Mouse (Mus musculus) small intestine, adult 2 months (tissue): ENCODE results near the gene Tnk2.

ENCODE experiments used
- CTCF ChIP-seq: fragments of 200-500 bp; IDR thresholded peaks from 2 replicates; pipeline ENCODE4 v1.5.1; 2012; ENCODE audit warnings: low read depth, mild to moderate bottlenecking, control low read depth, inconsistent platforms, low read length, moderate library complexity, mixed read lengths; ENCODE audit not compliant: insufficient replicate concordance, insufficient read length; ENCODE audit errors: extremely low read depth
- POLR2A ChIP-seq: fragments of 200-500 bp; IDR thresholded peaks from 2 replicates; pipeline ENCODE4 v1.6.1; 2012; ENCODE audit warnings: low read depth, mild to moderate bottlenecking, control low read depth, inconsistent platforms, low read length, moderate library complexity

GRCm38 (mm10) chr16:32707111-32707823, 63.6 kb downstream of the Tnk2 start:
- TF ChIP-seq CTCF: no peak
- TF ChIP-seq POLR2A: 0 out of 2 replicates have a peak, but pooled peaks have one; percentile 11
